Mouse (Mus musculus) E14TG2a.4 (cell line): ENCODE results near the gene Nr6a1.

Experiments
- CTCF ChIP-seq: conservative IDR thresholded peaks from 2 replicates; pipeline ENCODE4 v1.5.1; 2014; ENCODE audit warnings: low read length
- NANOG ChIP-seq: IDR thresholded peaks from 2 replicates; pipeline ENCODE4 v1.6.1; 2014; ENCODE audit warnings: borderline replicate concordance, low read length, mixed read lengths
- POU5F1 ChIP-seq: IDR thresholded peaks from 2 replicates; pipeline ENCODE4 v1.6.1; 2014; ENCODE audit warnings: low read length, borderline replicate concordance

DNA sequence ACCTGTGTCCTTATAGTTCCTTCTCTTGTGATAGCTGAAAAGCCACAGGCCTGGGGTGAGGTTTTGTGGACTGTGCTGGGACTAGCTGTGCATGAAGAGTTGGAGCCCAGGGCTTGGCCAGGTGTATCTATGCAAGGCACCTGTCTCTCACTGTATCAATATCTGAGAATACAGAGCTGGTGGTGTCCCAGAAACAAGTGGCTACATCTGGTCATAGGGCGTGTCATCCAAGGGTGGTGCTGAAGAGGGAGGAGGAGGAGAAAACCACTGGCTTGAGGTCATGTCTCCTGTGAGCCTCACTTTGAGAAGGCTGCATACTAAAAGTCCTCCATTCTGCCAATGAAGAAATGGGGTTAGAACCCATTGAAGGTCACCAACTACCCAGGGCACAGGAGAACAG, 10.5 kb upstream of the Nr6a1 start:
- TF ChIP-seq CTCF = no peak
- TF ChIP-seq POU5F1 = no peak
- TF ChIP-seq NANOG = no peak
